Mouse (Mus musculus): ENCODE results near the gene Nsa2.
"Not testable (repeated sequence)": the region's sequence is repeated elsewhere in the genome, so short reads cannot be mapped to it uniquely, and the experiment has no call there.

Nsa2 gene

DNA sequence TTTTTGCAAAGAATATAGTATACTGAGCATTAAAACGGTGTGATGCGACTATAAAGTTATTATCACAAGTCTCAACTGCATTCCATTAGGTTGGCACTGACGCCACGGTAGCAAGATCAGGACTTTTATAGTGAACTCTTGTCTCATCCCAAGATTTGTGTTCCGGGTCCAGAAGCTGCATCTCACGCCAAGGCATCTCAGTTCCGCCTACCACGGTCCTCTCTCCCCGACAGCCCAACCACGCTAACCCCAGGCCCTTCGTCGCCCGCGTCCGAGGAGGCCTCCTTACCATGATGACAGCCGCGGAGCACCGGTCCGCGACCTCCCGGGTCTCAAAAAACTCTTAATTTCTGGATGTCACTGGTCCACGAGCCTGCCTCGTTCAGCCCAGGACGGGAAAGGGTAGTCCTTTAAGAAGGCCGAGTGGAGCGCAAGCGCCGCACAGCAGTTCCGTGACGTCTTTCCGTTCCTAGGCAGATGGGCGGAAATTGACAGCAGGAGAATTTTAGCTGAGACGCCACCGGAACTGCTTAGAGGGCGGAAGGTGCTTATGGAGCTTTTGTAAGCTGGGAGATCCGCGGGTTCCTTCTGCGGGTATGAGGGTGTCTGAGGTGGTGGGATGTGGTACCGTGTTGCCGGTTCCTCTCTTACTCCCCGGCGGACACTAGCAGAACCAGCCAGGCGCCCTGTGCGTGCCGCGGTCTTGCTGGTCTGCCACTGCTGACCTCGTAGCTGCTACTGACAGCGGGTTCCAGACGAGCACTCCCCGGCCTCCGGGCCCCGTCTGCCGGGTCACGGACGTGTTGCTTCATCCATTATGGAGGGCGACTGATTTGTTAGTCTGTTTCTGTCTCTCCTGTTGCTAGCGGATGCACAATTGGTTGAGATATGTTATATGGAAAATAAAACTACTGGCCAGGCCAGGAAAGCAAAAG lies at the start of gene Nsa2, which contains the start of gene Gfm2:
Gene Nsa2 (minus strand): TSS at position 472 of the 935 bp plus-strand sequence.
Gene Gfm2 (plus strand): TSS at position 472 of the 935 bp plus-strand sequence.
- DNase-seq (ENCODE audit: low read depth, low spot score): peak; percentile 97

- DNase-seq (ENCODE audit: low read depth, low spot score): peak; percentile 24
Measured at GRCm38 (mm10) chr13:97186346-97186745, 48.6 kb upstream of the Nsa2 start.

DNA sequence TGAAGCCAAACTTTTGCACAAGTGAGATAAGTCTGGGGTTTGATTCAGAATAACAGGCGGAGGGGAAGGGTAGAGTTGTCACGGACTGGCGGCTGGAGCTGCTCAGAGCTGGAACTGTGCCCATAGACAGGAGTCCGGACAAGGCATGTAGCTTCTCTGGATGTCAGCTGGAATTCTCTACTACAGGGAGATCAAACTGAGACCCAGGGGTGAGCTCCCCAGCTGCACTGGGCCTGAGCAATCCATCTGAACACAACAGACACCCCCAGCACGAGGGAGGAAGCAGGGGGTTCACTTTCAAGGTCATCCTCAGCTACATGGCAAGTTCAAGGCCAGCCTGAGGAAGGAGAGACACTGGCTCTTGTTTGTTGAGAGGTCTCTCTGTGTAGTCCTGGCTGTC lies 46.9 kb upstream of the Nsa2 start:
- DNase-seq (ENCODE audit: low read depth, low spot score): no peak

- no peak for DNase-seq (ENCODE audit: low read depth, low spot score)
Measured at GRCm38 (mm10) chr13:97184168-97184567, 46.4 kb upstream of the Nsa2 start.

- DNase-seq (ENCODE audit: low read depth, low spot score): no peak
Measured at GRCm38 (mm10) chr13:97182821-97183220, 45.1 kb upstream of the Nsa2 start.

- no peak for DNase-seq (ENCODE audit: low read depth, low spot score)
Measured at GRCm38 (mm10) chr13:97180113-97180828, 42.5 kb upstream of the Nsa2 start.

GRCm38 (mm10) chr13:97178943-97179342 lies 41.2 kb upstream of the Nsa2 start:
- peak; percentile 65 for DNase-seq (ENCODE audit: low read depth, low spot score)

DNA sequence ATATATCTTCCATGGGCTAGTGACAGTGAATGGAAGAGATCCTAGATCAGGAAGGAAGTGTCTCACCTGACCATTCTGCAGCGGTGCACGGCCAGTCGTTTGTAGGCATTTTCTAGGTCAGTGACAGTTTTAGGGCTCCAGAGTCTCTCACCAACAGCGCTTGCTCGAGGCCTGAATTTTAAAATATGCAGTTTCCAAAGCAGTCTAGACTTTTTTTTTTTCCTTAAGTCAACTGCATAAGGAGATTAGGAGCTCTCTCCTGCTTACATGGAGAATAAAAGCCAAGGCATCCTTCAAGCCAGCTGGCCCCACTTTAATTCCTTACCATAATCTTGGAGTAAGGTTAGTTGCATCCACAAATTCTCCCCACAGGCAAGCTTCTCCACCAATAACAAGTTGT lies 39.0 kb upstream of the Nsa2 start:
- DNase-seq (ENCODE audit: low read depth, low spot score): no peak

DNA sequence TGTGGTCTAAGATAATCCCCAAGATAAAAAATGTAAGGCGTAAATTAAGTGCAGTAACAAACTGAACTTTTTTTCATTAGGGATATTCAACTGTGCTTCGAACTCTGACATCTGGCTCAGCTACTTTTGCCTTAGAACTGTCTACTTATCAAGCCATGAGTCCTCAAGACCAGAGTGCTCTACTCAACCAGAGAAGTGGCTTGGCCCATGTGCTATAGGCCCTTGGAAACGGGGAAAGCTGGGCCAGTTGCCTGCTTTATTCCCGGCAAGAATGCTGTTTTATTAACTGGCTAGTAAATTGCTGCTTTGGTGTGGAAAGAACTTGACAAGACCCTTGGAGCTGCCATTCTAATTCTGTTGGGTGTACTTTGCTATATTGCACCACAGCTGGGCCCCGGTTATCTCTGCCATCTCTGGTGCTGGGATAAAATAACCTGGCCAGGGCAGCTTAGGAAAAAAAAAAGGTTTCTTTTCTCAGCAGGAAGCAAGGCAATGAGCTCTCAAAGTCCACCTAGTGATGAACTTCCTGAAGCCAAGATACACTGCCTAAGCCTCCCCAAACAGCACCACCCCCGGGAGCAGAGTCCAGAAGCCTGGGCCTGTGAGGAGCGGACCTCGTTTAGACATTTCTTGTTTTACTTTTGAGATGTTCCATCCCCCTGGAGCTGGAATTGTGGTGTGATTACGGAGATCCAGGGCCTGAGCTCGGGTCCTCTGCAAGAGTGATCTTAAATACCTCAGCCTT lies 38.0 kb upstream of the Nsa2 start:
- no peak for DNase-seq (ENCODE audit: low read depth, low spot score)

DNA sequence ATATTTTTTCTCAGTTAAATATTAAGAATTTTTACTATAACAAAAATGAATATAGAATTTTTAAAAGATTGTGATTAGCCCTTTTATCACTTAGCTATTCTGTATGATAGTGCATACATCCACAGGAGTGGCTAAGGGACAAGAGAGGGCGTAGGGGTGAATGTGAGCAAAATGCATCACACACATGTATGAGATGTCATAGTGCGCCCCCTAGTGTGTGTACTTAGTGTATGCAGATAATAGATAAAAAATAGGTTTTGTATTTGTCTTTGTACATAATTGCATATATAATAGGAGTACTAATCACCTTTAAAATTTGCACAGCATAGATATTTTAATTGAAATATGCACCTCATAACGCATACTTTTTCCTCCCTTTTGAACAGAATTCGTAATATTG lies 8.1 kb upstream of the Nsa2 start:
- peak; percentile 76 for DNase-seq (ENCODE audit: low read depth, low spot score)

- DNase-seq (ENCODE audit: low read depth, low spot score): no peak
Measured at GRCm38 (mm10) chr13:97142321-97142720, 4.6 kb upstream of the Nsa2 start.

- DNase-seq (ENCODE audit: low read depth, low spot score): not testable (repeated sequence)
Measured at GRCm38 (mm10) chr13:97138404-97138931, 731 bp upstream of the Nsa2 start.

DNA sequence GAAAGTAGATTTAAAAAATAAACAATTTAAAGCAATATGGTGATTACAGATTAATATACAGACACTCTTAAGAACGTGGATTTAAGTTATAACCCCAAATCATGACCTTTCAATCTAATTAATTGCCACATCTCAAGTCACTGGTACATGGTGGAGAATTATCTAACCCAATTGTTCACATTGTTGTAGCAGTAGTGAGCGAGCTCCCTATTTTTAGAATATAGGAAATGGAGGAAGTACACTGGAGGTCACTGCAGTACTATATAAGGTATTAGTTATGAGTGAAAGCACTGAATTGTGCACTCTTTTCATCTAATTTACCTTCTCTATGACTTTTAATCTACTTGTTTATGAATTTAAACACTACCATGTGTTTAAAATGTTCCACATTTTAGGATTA lies 7.3 kb downstream of the Nsa2 start:
- not testable (repeated sequence) for DNase-seq (ENCODE audit: low read depth, low spot score)

- not testable (repeated sequence) for DNase-seq (ENCODE audit: low read depth, low spot score)
Measured at GRCm38 (mm10) chr13:97129654-97130053, 8.1 kb downstream of the Nsa2 start.

GRCm38 (mm10) chr13:97121341-97121740 lies 16.4 kb downstream of the Nsa2 start:
- DNase-seq (ENCODE audit: low read depth, low spot score): no peak

GRCm38 (mm10) chr13:97109046-97109445 lies 28.7 kb downstream of the Nsa2 start:
- DNase-seq (ENCODE audit: low read depth, low spot score): no peak

DNA sequence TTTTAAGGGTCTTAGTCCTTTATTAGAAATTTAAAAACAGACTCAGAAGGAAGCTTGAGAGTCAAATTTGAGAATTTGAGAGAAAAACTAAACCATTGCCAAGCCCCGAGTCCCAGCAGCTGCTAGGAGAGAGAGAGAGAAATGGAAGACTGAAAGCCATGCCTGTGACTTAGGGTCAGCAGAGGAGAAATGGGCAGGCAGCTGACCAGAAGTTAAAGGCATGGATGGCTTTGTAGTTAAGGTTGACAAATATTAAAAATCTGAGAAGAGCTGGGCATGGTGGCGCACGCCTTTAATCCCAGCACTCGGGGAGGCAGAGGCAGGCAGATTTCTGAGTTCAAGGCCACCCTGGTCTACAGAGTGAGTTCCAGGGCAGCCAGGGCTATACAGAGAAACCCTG lies 30.0 kb downstream of the Nsa2 start:
- DNase-seq (ENCODE audit: low read depth, low spot score): not testable (repeated sequence)

DNA sequence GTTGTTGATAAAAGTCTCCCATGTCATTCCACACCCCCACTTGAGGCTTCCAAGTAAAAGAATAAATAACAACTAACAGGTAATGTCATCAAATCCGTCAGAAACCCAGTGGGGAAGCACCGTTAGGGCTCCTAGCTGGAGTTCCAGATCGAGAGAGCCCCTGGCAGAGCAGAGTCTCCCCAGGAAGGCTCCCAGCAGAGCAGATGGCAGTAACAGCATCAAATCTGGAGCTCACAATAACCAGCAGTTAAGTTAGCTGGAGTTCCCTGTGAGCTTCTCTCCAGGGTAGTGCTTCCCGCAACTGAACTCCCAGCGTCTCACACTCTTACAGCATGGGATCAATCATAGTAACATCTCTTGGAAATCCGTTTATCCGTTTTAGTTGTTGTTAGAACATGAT lies 32.7 kb downstream of the Nsa2 start:
- DNase-seq (ENCODE audit: low read depth, low spot score): no peak

GRCm38 (mm10) chr13:97099187-97099852 lies 38.4 kb downstream of the Nsa2 start, which contains the start of gene Gm6169:
TSS of gene Gm6169 (minus strand) at chr13:97099237.
- peak; percentile 84 for DNase-seq (ENCODE audit: low read depth, low spot score)

DNA sequence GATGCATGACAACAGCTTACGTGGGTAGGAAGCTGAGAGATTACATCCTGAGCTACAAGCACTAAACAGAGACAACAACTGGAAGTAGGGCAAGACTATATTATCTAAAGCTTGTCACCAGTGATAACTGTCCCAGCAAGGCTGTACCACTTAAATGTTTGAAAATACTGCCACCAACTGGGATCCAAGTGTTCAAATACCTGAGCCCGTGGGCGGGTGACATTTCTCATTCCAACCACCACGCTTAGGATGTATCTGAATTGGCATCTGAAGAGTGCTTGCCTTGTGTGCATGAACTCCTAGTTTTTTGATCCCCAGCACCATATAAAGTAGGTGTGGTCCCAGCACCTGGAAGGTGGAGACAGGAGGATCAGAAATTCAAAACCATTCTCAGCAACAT lies 42.0 kb downstream of the Nsa2 start:
- DNase-seq (ENCODE audit: low read depth, low spot score): no peak

DNA sequence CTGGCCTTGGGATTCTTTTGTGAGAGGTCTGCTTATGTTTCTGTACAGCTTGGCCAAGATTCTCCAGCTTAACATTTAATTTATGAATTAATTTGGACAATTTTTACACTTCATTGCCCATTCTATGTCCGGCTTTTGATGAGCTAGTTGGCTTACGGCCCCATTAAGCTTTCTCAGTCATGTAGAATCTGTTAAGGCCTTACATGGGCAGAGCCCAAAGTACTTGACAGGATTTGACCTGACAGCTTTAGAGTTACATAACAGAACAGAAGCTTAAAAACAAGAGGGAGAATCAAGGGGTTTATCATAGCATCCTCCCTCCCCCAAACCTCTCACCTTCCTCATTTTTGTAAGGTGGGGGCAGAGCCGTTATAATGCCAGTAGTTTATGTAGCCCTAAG lies 49.6 kb downstream of the Nsa2 start:
- no peak for DNase-seq (ENCODE audit: low read depth, low spot score)
